Mouse (Mus musculus) monocyte, adult 59 days (primary cell): Measurements from ENCODE around the gene Olfr92. TPM values are rescaled to one million over a fixed set of nuclear protein-coding genes. Genes with fewer than 3 reads are reported as not detected.

ENCODE experiments used
- total RNA-seq, 2 experiments: library from RNA; stranded (reverse); gene quantifications; one replicate each; pipeline ENCODE4 v1.2.4; 2023

Gene Olfr92
- not detected for total RNA-seq

DNA sequence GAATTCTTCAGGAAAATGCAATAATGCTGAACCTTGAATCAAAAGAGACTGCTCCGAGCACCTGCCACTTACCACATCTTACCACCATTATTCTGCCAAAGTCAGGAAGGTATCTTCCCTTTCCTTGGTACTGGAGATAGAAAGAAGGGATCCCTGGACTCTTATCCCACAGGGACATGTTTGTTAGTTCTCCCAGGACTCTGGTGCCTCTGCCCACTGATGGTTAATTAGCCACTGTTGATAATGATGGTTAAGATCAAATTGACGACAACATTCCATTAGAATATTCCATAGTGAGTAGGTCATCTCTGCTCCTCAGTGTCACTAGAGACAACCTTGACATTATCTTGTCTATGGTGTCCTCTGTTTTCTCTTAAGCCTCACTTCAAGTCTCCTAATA lies at the start of gene Olfr92:
Olfr92 (minus strand) TSS at position 101 of the 400 bp plus-strand sequence.

DNA sequence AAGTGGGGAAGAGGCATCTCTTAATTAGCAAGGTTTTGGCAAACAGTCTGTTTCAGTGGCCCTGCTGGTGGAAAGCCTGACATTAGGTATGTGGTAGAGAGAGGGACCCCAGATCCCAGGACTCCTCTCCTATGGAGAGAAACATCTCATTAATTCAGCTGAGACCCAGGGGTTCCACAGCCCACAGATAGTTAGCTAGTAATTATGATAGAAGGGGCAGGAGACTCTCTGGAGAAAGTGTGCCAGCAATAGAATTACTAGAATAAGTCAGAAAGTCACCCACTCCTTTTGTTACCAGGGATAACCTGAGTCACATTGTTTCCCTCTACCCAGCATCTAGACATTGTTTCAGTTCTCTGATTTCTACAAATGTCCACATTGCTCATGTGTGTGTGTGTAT lies 41.5 kb upstream of the Olfr92 start, which contains the start of gene Olfr93:
Olfr93 (minus strand) TSS at position 101 of the 400 bp plus-strand sequence.

DNA sequence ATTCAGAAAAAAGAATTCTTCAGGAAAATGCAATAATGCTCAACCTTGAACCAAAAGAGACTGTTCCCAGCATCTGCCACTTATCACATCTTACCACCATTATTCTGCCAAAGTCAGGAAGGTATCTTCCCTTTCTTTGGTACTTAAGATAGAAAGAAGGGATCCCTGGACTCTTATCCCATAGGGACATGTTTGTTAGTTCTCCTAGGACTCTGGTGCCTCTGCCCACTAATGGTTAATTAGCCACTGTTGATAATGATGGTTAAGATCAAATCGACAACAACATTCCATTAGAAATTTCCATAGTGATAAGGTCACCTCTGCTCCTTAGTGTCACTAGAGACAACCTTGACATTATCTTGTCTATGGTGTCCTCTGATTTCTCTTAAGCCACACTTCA lies 21.7 kb downstream of the Olfr92 start, which contains the start of gene Olfr91:
Olfr91 (minus strand) TSS at position 101 of the 400 bp plus-strand sequence.

DNA sequence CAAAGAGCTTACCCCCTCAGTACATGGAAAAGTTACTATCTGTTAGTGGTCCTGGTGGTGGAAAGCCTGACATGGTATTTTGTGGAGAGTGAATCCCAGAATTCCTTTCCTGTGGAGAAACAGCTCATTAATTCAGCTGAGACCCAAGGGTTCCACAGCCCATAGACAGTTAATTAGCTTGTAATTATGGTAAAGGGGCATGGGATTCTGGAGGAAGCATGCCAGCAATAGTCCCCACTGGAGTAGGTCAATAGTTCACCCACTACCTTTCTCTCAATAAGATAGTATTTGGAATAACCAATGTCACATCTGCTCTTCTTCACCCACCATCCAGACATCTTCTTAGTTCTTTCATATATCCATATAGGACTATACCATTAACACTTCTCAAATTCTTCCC lies 31.5 kb downstream of the Olfr92 start, which contains the start of gene Olfr90:
Olfr90 (minus strand) TSS at position 101 of the 400 bp plus-strand sequence.

Other genes with a start within 250 kb of the Olfr92 start
- gene Trim40, start 230.0 kb downstream of the Olfr92 start, total RNA-seq: not detected
- gene Trim31, start 222.0 kb downstream of the Olfr92 start, total RNA-seq: not detected
- gene Rnf39, start 177.2 kb downstream of the Olfr92 start, total RNA-seq: not detected
- 10 to 100 TPM; 56.1 to 56.3 TPM for gene Ppp1r11, start 168.3 kb downstream of the Olfr92 start, total RNA-seq
- 10 to 100 TPM; 57.4 to 59.8 TPM for gene Znrd1, start 161.5 kb downstream of the Olfr92 start, total RNA-seq
- 1 to 10 TPM; 1.9 to 2.2 TPM for gene Znrd1as, start 161.5 kb downstream of the Olfr92 start, total RNA-seq
- not detected for gene 2410137M14Rik, start 138.9 kb downstream of the Olfr92 start, total RNA-seq
- not detected for gene H2-M5, start 130.6 kb downstream of the Olfr92 start, total RNA-seq
- gene Zfp57, start 118.9 kb downstream of the Olfr92 start, total RNA-seq: under 1 TPM in 1 of 2 experiments, not detected in 1; 0.39 TPM
- gene Mog, start 96.7 kb downstream of the Olfr92 start, total RNA-seq: not detected
- 10 to 100 TPM; 20.2 to 28.2 TPM for gene Gabbr1, start 74.1 kb downstream of the Olfr92 start, total RNA-seq
- under 1 TPM; 0.29 to 0.58 TPM for gene Olfr90, start 31.6 kb downstream of the Olfr92 start, total RNA-seq
- gene Olfr91, start 21.8 kb downstream of the Olfr92 start, total RNA-seq: not detected
- not detected for gene Olfr93, start 41.4 kb upstream of the Olfr92 start, total RNA-seq
- 10 to 100 TPM in 1 of 2 experiments, 1 to 10 TPM in 1; 6.6 to 10.8 TPM for gene Ubd, start 73.8 kb upstream of the Olfr92 start, total RNA-seq
- gene Olfr94, start 80.9 kb upstream of the Olfr92 start, total RNA-seq: not detected
- not detected for gene Olfr95, start 93.0 kb upstream of the Olfr92 start, total RNA-seq
- gene Olfr96, start 100.1 kb upstream of the Olfr92 start, total RNA-seq: not detected
- gene Olfr97, start 117.2 kb upstream of the Olfr92 start, total RNA-seq: not detected
- gene Olfr98, start 143.7 kb upstream of the Olfr92 start, total RNA-seq: not detected
- gene H2-M3, start 150.1 kb upstream of the Olfr92 start, total RNA-seq: 10 to 100 TPM; 29.0 to 30.6 TPM
- not detected for gene Olfr99, start 163.4 kb upstream of the Olfr92 start, total RNA-seq
- not detected for gene Olfr101, start 184.2 kb upstream of the Olfr92 start, total RNA-seq
- gene Olfr102, start 197.0 kb upstream of the Olfr92 start, total RNA-seq: not detected
- not detected for gene Olfr103, start 219.6 kb upstream of the Olfr92 start, total RNA-seq
- gene Olfr104-ps, start 239.5 kb upstream of the Olfr92 start, total RNA-seq: not detected